Mouse (Mus musculus): Measurements from ENCODE around the gene Txlna. TPM values are rescaled to one million over a fixed set of nuclear protein-coding genes. Genes with fewer than 3 reads are reported as not detected.

Txlna gene
- polyA plus RNA-seq, 1 experiment = 22.7 TPM

DNA sequence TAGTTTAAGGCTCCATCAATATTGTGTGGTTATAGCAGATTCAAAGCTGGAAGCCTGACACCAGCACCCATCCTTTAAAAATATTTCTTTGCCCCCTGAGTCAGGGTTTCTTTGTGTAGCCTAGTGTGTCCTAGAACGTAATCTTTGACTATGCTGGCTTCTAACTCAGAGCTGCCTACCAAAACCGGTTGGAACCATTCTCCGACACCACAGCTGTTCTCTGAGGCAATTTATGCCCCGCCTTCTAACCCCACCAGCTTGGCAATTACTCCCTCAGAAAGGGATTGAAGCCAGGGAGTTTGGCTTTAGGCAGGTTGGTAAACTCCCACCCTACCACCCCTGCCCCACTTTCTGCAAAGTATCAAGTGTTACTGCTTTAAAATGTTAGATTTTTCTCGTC lies 891 bp upstream of the Txlna start:
- Histone ChIP-seq H3K4me1 (ENCODE audit: control insufficient read depth, insufficient read depth, low read length) (peaks cover 7% of the 10 kb centered on the region; the same call in 1 of the 2 replicates), H3K4me3 (ENCODE audit: insufficient read depth, low read depth, low read length) (no peak overlapping the region), H3K27ac (ENCODE audit: insufficient read depth, low read depth, low read length) (peak overlapping the region; percentile 16), H3K27me3 (replicated peaks; ENCODE audit: control insufficient read depth, insufficient read depth, low read length) (no peaks in the 10 kb centered on the region), H3K36me3 (ENCODE audit: control insufficient read depth, insufficient read depth, low read length) (peaks cover 2% of the 10 kb centered on the region; the same call in 1 of the 2 replicates)
- WGBS = 24% methylated on average over 5 of the region's 5 CpGs
- DNase-seq = peak; percentile 35
- TF ChIP-seq POLR2A (IDR thresholded peaks at IDR 0.05; ENCODE audit: low read depth, low read length) (no peak), CTCF (conservative IDR thresholded peaks at IDR 0.05; ENCODE audit: insufficient read depth, insufficient read length, low read depth, low read length) (no peak)

DNA sequence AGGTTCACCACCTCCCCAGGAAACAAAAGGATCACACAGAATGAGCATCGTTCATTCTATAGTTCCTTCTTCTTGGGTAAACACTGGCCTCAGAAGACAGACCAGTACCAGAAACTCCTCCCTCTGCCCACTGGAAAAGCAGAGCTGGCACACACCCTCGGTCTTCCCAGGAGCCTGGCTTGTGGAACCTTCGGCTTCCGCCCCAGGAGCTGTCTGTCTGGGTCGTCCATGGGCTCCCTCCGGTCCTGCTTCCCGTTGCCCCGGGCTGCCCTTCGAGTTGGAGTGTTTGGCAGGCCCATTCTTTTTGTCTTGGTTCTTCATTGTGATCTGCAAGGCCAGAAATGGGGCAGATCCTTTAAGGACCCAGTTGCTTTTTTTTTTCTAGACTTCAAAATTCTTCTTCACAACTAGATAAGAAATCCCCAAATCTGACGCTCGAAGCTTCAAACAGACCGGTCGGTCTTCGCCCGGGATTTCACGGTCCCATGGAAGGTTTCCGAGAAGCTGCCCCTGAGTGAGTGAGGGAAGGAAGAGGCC lies 696 bp downstream of the Txlna start:
- peaks cover 7% of the 10 kb centered on the region; the same call in 1 of the 2 replicates for H3K4me1 ChIP-seq (ENCODE audit: control insufficient read depth, insufficient read depth, low read length)
- H3K4me3 ChIP-seq (ENCODE audit: insufficient read depth, low read depth, low read length) = peak overlapping the region; percentile 94
- H3K36me3 ChIP-seq (ENCODE audit: control insufficient read depth, insufficient read depth, low read length) = peaks cover 2% of the 10 kb centered on the region; the same call in 1 of the 2 replicates
- H3K27ac ChIP-seq (ENCODE audit: insufficient read depth, low read depth, low read length) = peak overlapping the region; percentile 65
- TF ChIP-seq POLR2A (IDR thresholded peaks at IDR 0.05; ENCODE audit: low read depth, low read length) (no peak), CTCF (conservative IDR thresholded peaks at IDR 0.05; ENCODE audit: insufficient read depth, insufficient read length, low read depth, low read length) (no peak)
- DNase-seq = peak; percentile 55
- WGBS = under 1% methylated on average over 17 of the region's 17 CpGs
- H3K27me3 ChIP-seq (replicated peaks; ENCODE audit: control insufficient read depth, insufficient read depth, low read length) = no peaks in the 10 kb centered on the region

DNA sequence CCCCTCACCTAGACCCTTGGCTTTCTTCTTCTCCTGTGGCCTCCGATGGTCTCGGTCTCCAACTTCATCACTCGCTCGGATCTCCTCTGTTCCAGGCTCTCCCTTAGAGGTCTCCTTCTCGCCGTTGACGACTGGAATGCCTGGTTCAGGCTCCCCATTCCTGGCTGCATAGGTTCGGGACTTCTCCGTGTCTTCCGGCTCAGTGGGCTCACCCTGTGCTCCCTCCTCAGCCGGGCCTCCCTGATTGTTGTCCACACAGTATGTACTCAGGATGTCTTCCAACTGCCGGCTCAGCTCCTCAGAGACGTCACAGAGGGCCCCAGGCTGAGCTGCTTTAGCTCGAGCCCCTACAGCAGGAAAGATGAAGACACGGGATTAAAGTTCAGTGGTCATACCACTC lies 1.6 kb downstream of the Txlna start:
- WGBS = 72% methylated on average over 15 of the region's 15 CpGs
- Histone ChIP-seq H3K4me3 (ENCODE audit: insufficient read depth, low read depth, low read length) (no peak overlapping the region), H3K4me1 (ENCODE audit: control insufficient read depth, insufficient read depth, low read length) (peaks cover 7% of the 10 kb centered on the region; the same call in 1 of the 2 replicates), H3K27me3 (replicated peaks; ENCODE audit: control insufficient read depth, insufficient read depth, low read length) (no peaks in the 10 kb centered on the region), H3K27ac (ENCODE audit: insufficient read depth, low read depth, low read length) (no peak overlapping the region), H3K36me3 (ENCODE audit: control insufficient read depth, insufficient read depth, low read length) (peaks cover 2% of the 10 kb centered on the region; the same call in 1 of the 2 replicates)
- DNase-seq = no peak
- TF ChIP-seq CTCF (conservative IDR thresholded peaks at IDR 0.05; ENCODE audit: insufficient read depth, insufficient read length, low read depth, low read length) (no peak), POLR2A (IDR thresholded peaks at IDR 0.05; ENCODE audit: low read depth, low read length) (no peak)

DNA sequence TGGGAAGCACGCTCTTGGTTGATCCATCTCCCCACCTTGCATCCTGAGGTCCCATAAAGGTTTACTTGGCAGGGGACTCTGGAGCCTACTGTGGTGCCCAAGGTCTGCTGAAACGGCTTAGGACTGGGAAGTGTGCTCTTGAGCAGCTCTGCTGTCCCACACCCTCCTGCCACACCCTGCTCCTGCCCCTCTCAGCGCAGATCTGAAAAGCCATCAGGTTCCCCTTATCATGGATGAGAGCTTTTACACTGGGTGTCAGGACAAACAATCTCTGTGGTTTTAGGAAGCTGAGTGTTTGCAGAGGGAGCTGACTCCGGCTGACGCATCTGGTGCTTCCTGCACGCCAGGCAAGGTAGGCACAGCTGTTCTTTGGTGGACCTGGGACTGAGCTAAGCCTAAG lies 7.0 kb downstream of the Txlna start:
- TF ChIP-seq CTCF (conservative IDR thresholded peaks at IDR 0.05; ENCODE audit: insufficient read depth, insufficient read length, low read depth, low read length) (no peak), POLR2A (IDR thresholded peaks at IDR 0.05; ENCODE audit: low read depth, low read length) (no peak)
- WGBS = 98% methylated on average over 6 of the region's 6 CpGs
- no peak overlapping the region for H3K27ac ChIP-seq (ENCODE audit: insufficient read depth, low read depth, low read length)
- no peak for DNase-seq
- no peaks in the 10 kb centered on the region for H3K4me1 ChIP-seq (ENCODE audit: control insufficient read depth, insufficient read depth, low read length)
- H3K4me3 ChIP-seq (ENCODE audit: insufficient read depth, low read depth, low read length) = no peak overlapping the region
- no peaks in the 10 kb centered on the region for H3K27me3 ChIP-seq (replicated peaks; ENCODE audit: control insufficient read depth, insufficient read depth, low read length)
- H3K36me3 ChIP-seq (ENCODE audit: control insufficient read depth, insufficient read depth, low read length) = peaks cover 11% of the 10 kb centered on the region

DNA sequence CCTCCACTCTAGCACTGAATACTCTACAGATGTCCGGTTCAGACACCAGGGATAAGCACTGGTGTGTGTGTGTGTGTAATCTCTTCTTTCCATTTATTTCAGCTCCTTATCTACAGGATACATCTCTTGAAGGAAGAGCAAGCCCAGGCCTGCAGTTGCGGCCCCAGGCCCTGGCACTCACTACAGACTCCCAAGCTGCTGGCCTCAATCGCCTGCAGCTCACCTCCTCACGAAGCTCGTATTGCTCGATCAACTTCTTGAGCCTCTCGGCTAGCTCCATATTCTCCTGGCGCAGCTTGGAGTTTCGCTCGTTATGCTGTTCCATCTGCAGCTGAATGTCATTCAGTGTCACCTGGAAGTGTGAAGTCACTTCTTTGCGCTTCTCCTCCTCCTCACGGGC lies 9.0 kb downstream of the Txlna start:
- DNase-seq = no peak
- Histone ChIP-seq H3K27ac (ENCODE audit: insufficient read depth, low read depth, low read length) (no peak overlapping the region), H3K4me3 (ENCODE audit: insufficient read depth, low read depth, low read length) (no peak overlapping the region), H3K4me1 (ENCODE audit: control insufficient read depth, insufficient read depth, low read length) (no peaks in the 10 kb centered on the region), H3K36me3 (ENCODE audit: control insufficient read depth, insufficient read depth, low read length) (peaks cover 10% of the 10 kb centered on the region), H3K27me3 (replicated peaks; ENCODE audit: control insufficient read depth, insufficient read depth, low read length) (no peaks in the 10 kb centered on the region)
- TF ChIP-seq POLR2A (IDR thresholded peaks at IDR 0.05; ENCODE audit: low read depth, low read length) (no peak), CTCF (conservative IDR thresholded peaks at IDR 0.05; ENCODE audit: insufficient read depth, insufficient read length, low read depth, low read length) (no peak)
- WGBS = 81% methylated on average over 12 of the region's 12 CpGs

DNA sequence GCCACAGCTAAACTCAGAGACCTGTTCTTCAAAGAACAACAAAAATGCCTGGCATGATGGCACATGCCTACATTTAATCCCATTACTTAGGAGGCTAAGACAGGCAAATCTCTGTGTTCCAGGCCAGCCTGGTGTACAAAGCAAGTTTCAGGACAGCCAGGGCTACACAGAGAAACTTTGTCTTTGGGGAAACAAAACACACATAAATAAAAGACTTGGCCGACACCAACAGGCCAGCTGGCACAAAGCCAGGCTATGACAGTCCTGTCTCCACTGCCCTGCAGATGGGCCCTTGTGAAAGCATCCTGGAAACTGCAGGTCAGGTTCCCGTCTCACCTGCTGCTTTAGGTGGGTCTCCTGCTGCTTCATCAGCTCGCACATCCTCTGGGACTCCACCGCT lies 9.9 kb downstream of the Txlna start:
- Histone ChIP-seq H3K27me3 (replicated peaks; ENCODE audit: control insufficient read depth, insufficient read depth, low read length) (no peaks in the 10 kb centered on the region), H3K4me3 (ENCODE audit: insufficient read depth, low read depth, low read length) (no peak overlapping the region), H3K27ac (ENCODE audit: insufficient read depth, low read depth, low read length) (no peak overlapping the region), H3K4me1 (ENCODE audit: control insufficient read depth, insufficient read depth, low read length) (no peaks in the 10 kb centered on the region), H3K36me3 (ENCODE audit: control insufficient read depth, insufficient read depth, low read length) (peaks cover 10% of the 10 kb centered on the region)
- TF ChIP-seq POLR2A (IDR thresholded peaks at IDR 0.05; ENCODE audit: low read depth, low read length) (no peak), CTCF (conservative IDR thresholded peaks at IDR 0.05; ENCODE audit: insufficient read depth, insufficient read length, low read depth, low read length) (no peak)
- WGBS = 59% methylated on average over 4 of the region's 4 CpGs
- DNase-seq = peak; percentile 64

DNA sequence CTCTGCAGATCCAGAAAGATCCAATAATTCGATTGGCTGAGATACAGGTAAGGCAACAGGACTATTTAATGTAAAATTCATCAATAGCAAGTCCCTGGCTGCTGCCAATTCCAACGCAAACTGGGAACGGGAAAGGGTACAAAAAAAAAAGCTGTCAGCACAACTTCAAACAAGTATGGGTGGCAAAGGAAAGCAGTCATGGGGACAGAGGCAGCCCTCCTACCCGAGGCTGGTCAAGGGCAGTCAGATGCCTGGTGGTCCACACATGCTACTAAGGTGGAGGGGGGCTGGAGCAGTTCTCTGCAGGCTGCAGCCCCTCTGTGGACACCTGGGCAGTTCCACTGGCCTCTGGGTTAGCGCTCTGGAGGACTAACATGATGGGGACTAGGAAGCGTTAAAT lies 14.8 kb downstream of the Txlna start:
- Histone ChIP-seq H3K4me1 (ENCODE audit: control insufficient read depth, insufficient read depth, low read length) (peaks cover 12% of the 10 kb centered on the region), H3K4me3 (ENCODE audit: insufficient read depth, low read depth, low read length) (no peak overlapping the region), H3K36me3 (ENCODE audit: control insufficient read depth, insufficient read depth, low read length) (peaks cover 3% of the 10 kb centered on the region), H3K27ac (ENCODE audit: insufficient read depth, low read depth, low read length) (no peak overlapping the region), H3K27me3 (replicated peaks; ENCODE audit: control insufficient read depth, insufficient read depth, low read length) (no peaks in the 10 kb centered on the region)
- whole genome bisulfite sequencing = 82% methylated on average over 6 of the region's 6 CpGs
- TF ChIP-seq POLR2A (IDR thresholded peaks at IDR 0.05; ENCODE audit: low read depth, low read length) (no peak), CTCF (conservative IDR thresholded peaks at IDR 0.05; ENCODE audit: insufficient read depth, insufficient read length, low read depth, low read length) (no peak)
- DNase-seq = no peak
